Mouse (Mus musculus) neural tube, embryonic 11.5 days (tissue): ENCODE measurements around the gene Plxna1. TPM values are rescaled to one million over a fixed set of nuclear protein-coding genes. Genes with fewer than 3 reads are reported as not detected.

Experiments
- ATAC-seq: fragments of 200-750 bp; cut with Nextera tagmentation; 2 replicates; pipeline ENCODE4 v1.8.0; 2017; ENCODE audit warnings: moderate number of reproducible peaks, mild to moderate bottlenecking, moderate TSS enrichment, moderate library complexity; ENCODE audit not compliant: insufficient read depth, low FRiP score, low TSS enrichment
- DNase-seq: peaks from one replicate; pipeline ENCODE4 v3.0.0-alpha.2; 2015; ENCODE audit warnings: low spot score
- H3K27ac ChIP-seq: fragments of 300-500 bp; sonication (generic); 2 replicates; pipeline ENCODE4 v1.5.1; 2014; ENCODE audit warnings: low read depth, mild to moderate bottlenecking, low read length
- H3K27me3 ChIP-seq: fragments of 300-500 bp; sonication (generic); 2 replicates; pipeline ENCODE4 v1.6.1; 2014; ENCODE audit warnings: mild to moderate bottlenecking, low read length, mixed read lengths; ENCODE audit not compliant: control insufficient read depth, insufficient read depth
- H3K36me3 ChIP-seq: fragments of 300-500 bp; sonication (generic); 2 replicates; pipeline ENCODE4 v1.6.1; 2014; ENCODE audit warnings: mild to moderate bottlenecking, low read length, moderate library complexity, mixed read lengths; ENCODE audit not compliant: control insufficient read depth, insufficient read depth
- H3K4me1 ChIP-seq: fragments of 300-500 bp; sonication (generic); 2 replicates; pipeline ENCODE4 v1.6.1; 2014; ENCODE audit warnings: low read length, mixed read lengths; ENCODE audit not compliant: control insufficient read depth, insufficient read depth
- H3K4me2 ChIP-seq: fragments of 300-500 bp; sonication (generic); 2 replicates; pipeline ENCODE4 v1.6.1; 2014; ENCODE audit warnings: low read depth, mild to moderate bottlenecking, moderate library complexity
- H3K4me3 ChIP-seq: fragments of 300-500 bp; sonication (generic); 2 replicates; pipeline ENCODE4 v1.5.1; 2014; ENCODE audit warnings: low read depth, low read length
- H3K9ac ChIP-seq: fragments of 300-500 bp; sonication (generic); 2 replicates; pipeline ENCODE4 v1.6.1; 2014; ENCODE audit warnings: mild to moderate bottlenecking, low read length
- H3K9me3 ChIP-seq: fragments of 300-500 bp; sonication (generic); 2 replicates; pipeline ENCODE4 v1.6.1; 2016; ENCODE audit warnings: low read length; ENCODE audit not compliant: control insufficient read depth
- WGBS: fragments of 180-500 bp; shearing (Covaris S2); extraction: QIAGEN DNeasy Blood & Tissue Kit; methylation state at CpG from one replicate; pipeline ENCODE4 v1.1.7; 2014; 5-methylcytosine and 5-hydroxymethylcytosine counted together
- polyA plus RNA-seq: library from polyadenylated mRNA; unstranded; fragments of >200 nt; fragmentation: Nextera tagmentation; extraction: Ambion mirVana; gene quantifications from 2 replicates; pipeline ENCODE4 v1.2.1, GENCODE M21; 2014

The Plxna1 gene
- polyA plus RNA-seq, 1 experiment from 2014 or later, result 38.3 TPM

GRCm38 (mm10) chr6:89330957-89331356, 31.5 kb downstream of the Plxna1 start:
- Histone ChIP-seq H3K9ac (no peak overlapping the region), H3K36me3 (peaks cover 47% of the 10 kb centered on the region), H3K27me3 (no peaks in the 10 kb centered on the region), H3K4me1 (peaks cover 15% of the 10 kb centered on the region; the same call in 1 of the 2 replicates), H3K4me3 (no peak overlapping the region), H3K9me3 (no peaks in the 10 kb centered on the region), H3K27ac (no peak overlapping the region), H3K4me2 (no peak overlapping the region)
- 96% methylated on average over 10 of the region's 10 CpGs for WGBS
- ATAC-seq, result no peak
- no peak for DNase-seq

GRCm38 (mm10) chr6:89328634-89329033, 33.8 kb downstream of the Plxna1 start:
- H3K4me1 ChIP-seq, result 0 out of 2 replicates have a peak, but pooled peaks cover 3% of the 10 kb centered on the region
- no peaks in the 10 kb centered on the region for H3K27me3 ChIP-seq
- H3K4me2 ChIP-seq, result no peak overlapping the region
- 86% methylated on average over 4 of the region's 4 CpGs for WGBS
- DNase-seq (no peak), ATAC-seq (no peak)
- H3K9me3 ChIP-seq, result no peaks in the 10 kb centered on the region
- H3K4me3 ChIP-seq, result no peak overlapping the region
- no peak overlapping the region; the same call in 1 of the 2 replicates for H3K9ac ChIP-seq
- peaks cover 41% of the 10 kb centered on the region for H3K36me3 ChIP-seq
- H3K27ac ChIP-seq, result no peak overlapping the region

- H3K4me2 ChIP-seq, result no peak overlapping the region
- no peaks in the 10 kb centered on the region for H3K9me3 ChIP-seq
- 78% methylated on average over 15 of the region's 15 CpGs for WGBS
- DNase-seq (no peak), ATAC-seq (no peak)
- H3K36me3 ChIP-seq, result peaks cover 43% of the 10 kb centered on the region
- H3K9ac ChIP-seq, result no peak overlapping the region; the same call in 1 of the 2 replicates
- no peak overlapping the region for H3K27ac ChIP-seq
- H3K4me1 ChIP-seq, result no peaks in the 10 kb centered on the region
- H3K4me3 ChIP-seq, result no peak overlapping the region
- H3K27me3 ChIP-seq, result no peaks in the 10 kb centered on the region
Measured at GRCm38 (mm10) chr6:89327746-89328491, 34.5 kb downstream of the Plxna1 start.

GRCm38 (mm10) chr6:89324842-89325241, 37.6 kb downstream of the Plxna1 start:
- no peak for ATAC-seq

GRCm38 (mm10) chr6:89315263-89315662, 47.2 kb downstream of the Plxna1 start:
- Histone ChIP-seq H3K36me3 (peaks cover 6% of the 10 kb centered on the region), H3K9me3 (no peaks in the 10 kb centered on the region), H3K9ac (no peak overlapping the region), H3K4me3 (no peak overlapping the region), H3K4me2 (no peak overlapping the region), H3K27me3 (no peaks in the 10 kb centered on the region), H3K27ac (no peak overlapping the region), H3K4me1 (no peaks in the 10 kb centered on the region)
- ATAC-seq (no peak), DNase-seq (no peak)
- 44% methylated on average over 4 of the region's 4 CpGs for WGBS

More at GRCm38 (mm10) chr6:89324842-89325241, 37.6 kb downstream of the Plxna1 start:
- no peak overlapping the region for H3K4me3 ChIP-seq
- WGBS, result 93% methylated on average over 4 of the region's 4 CpGs
- peaks cover 35% of the 10 kb centered on the region for H3K36me3 ChIP-seq
- no peaks in the 10 kb centered on the region for H3K9me3 ChIP-seq
- DNase-seq, result no peak
- no peak overlapping the region for H3K4me2 ChIP-seq
- no peak overlapping the region for H3K27ac ChIP-seq
- no peaks in the 10 kb centered on the region for H3K4me1 ChIP-seq
- no peaks in the 10 kb centered on the region for H3K27me3 ChIP-seq
- H3K9ac ChIP-seq, result no peak overlapping the region

- ATAC-seq (no peak), DNase-seq (no peak)
- Histone ChIP-seq H3K9me3 (no peaks in the 10 kb centered on the region), H3K36me3 (no peaks in the 10 kb centered on the region), H3K9ac (no peak overlapping the region), H3K4me3 (no peak overlapping the region), H3K4me1 (no peaks in the 10 kb centered on the region), H3K4me2 (no peak overlapping the region), H3K27ac (no peak overlapping the region), H3K27me3 (no peaks in the 10 kb centered on the region)
- 76% methylated on average over 2 of the region's 2 CpGs for WGBS
Measured at GRCm38 (mm10) chr6:89311518-89311917, 50.9 kb downstream of the Plxna1 start.

- WGBS, result 57% methylated on average over 9 of the region's 9 CpGs
- H3K27ac ChIP-seq, result no peak overlapping the region
- H3K27me3 ChIP-seq, result no peaks in the 10 kb centered on the region
- no peak overlapping the region for H3K4me3 ChIP-seq
- no peaks in the 10 kb centered on the region for H3K9me3 ChIP-seq
- no peak overlapping the region for H3K4me2 ChIP-seq
- ATAC-seq (no peak), DNase-seq (no peak)
- H3K36me3 ChIP-seq, result no peaks in the 10 kb centered on the region
- no peak overlapping the region for H3K9ac ChIP-seq
- no peaks in the 10 kb centered on the region for H3K4me1 ChIP-seq
Measured at GRCm38 (mm10) chr6:89310236-89310635, 52.2 kb downstream of the Plxna1 start.

- no peak overlapping the region for H3K4me3 ChIP-seq
- no peak overlapping the region for H3K4me2 ChIP-seq
- no peaks in the 10 kb centered on the region for H3K36me3 ChIP-seq
- DNase-seq (no peak), ATAC-seq (no peak)
- no peaks in the 10 kb centered on the region for H3K27me3 ChIP-seq
- no peaks in the 10 kb centered on the region for H3K9me3 ChIP-seq
- no peaks in the 10 kb centered on the region for H3K4me1 ChIP-seq
- 69% methylated on average over 6 of the region's 6 CpGs for WGBS
- no peak overlapping the region for H3K27ac ChIP-seq
- H3K9ac ChIP-seq, result no peak overlapping the region
Measured at GRCm38 (mm10) chr6:89308213-89308973, 54.0 kb downstream of the Plxna1 start.
